Mouse (Mus musculus): ENCODE measurements around the gene Zbtb20.

Gene Zbtb20

DNA sequence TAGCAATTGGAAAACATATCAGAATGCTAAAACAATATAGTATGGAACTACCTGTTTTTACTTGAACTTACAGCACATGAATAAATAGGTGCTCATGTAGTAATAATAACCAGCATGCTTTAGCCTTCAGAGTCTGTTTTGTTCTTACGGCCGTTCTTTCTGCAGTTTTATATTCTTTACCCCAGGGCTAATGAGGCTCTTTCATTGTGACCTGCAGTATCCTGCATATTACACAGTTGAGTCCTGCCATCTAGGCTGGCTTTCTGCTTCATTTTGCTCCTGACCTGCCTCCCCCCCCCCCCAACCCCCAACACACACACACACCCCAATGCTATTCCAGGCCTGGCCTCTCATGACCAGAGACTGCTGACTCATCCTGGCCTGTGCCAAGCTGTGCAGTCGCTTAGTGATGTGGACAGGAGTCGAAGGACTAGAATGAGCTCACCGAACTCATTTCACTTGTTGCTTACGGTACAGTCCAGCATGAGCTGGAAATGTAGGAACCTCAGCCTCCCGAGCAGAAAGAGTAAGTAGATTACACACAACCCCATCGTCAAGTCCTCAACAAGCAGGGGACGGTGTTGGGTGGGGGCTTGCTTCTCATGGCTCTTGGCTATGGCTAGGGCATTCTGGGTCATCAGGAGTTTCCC lies 487.1 kb downstream of the Zbtb20 start:
- DNase-seq (ENCODE audit: low spot score in 2 of 2), result no peak

- no peak for DNase-seq (ENCODE audit: low spot score in 2 of 2)
These were observed 487.6 kb downstream of the Zbtb20 start for GRCm38 (mm10) chr16:43363316-43363715.

DNA sequence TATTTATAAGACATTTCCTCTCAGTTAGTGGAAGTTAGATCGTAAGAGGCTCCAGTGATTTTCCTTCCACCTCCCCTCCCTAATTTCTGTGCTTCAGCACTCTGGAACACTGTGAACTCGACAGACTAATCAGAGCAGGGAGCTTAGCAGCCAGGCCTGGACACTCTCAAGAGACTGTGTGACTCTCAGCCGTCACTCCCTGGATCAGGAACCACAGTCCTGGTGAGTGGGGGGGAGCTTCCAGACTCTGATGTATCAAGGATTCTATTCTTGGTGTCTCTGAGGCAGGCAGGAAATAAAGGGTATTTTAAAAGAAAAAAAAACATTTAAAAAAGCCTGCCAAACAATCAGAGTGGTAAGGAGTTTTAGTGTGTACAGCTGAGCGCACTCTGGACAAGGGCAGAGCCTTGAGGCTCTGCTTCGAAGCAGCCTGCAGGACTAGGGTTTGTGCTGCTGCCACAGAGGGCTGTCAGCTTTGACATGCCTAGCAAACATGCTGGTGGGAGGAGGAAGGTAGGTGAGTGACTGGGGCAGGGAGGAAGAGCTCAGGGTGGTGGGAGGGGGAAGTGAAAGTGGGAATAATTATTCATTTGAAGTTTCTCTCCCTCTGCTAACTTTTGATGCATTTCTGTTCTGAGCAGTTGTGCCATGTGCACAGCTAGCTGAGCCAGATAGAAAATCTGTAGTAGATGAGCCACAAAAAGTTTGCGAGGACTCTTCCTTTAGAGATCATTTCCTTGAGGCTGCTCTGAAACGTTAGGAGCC lies 488.3 kb downstream of the Zbtb20 start:
- peak in 1 of 2 experiments; percentile 7 for DNase-seq (ENCODE audit: low spot score in 2 of 2)

DNA sequence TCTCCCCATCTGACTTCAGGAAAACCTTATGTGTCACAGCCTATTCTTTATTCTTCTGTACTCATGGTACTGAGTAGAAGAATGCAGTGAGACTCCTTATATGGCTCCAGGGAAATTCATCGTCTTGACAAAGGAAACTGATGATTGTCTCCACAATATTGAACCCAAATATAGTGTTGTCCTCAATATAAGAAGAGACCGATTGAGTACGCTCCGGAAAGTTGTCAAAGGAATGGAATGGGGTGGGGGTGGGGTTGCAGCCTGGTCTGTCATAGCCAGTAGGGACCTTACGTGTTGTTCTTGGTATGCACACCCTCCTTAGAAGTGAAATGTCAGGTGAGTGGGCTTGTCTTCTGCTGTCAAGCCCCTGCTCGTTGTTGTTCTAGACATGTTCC lies 488.8 kb downstream of the Zbtb20 start:
- DNase-seq (ENCODE audit: low spot score in 2 of 2), result no peak

- no peak for DNase-seq (ENCODE audit: low spot score in 2 of 2)
These were observed 489.6 kb downstream of the Zbtb20 start for GRCm38 (mm10) chr16:43365277-43365676.

DNA sequence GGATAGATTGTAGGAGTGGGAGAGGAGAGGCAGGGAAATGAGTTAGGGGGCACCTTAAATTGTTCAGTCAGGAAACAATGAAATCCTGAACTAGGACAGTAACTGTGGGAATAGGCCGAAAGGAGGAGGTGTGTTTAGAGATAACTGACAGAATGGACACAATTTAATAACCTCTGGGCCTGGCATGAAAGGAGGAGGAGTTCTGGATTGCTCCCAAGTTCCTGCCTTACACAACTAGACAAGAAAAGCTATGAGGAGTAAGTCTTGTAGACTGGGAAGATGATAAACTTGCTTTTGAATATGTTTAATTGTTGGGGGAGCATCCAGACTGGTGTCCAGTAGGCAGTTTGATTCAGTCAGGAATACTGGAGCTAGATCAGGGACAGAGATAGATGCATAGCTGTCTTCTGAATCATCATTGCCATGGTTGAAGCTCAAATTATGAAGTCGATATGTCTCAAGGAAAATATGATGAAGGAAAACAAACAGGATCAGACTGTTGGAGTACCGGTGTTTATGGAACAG lies 494.9 kb downstream of the Zbtb20 start:
- no peak for DNase-seq (ENCODE audit: low spot score in 2 of 2)

DNA sequence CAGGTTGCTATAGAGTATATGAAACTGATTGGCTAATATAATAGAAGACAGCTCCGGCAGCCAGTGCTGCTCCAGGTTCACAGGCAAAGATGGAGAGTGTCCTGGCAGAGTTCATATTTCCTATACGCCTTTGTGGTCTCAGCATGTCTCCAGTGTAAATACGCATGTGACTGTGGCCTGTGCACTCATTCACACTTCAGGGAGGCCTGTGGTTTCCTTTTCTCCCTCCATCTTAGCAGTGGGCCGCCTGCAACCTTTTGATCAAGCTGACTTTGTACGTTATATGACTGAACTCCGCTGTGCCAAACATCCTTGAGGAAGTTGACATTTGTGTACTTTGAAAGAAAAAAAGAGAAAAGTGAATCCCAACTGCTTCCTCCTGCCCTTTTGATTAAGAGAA lies 501.1 kb downstream of the Zbtb20 start:
- DNase-seq (ENCODE audit: low spot score in 2 of 2), result no peak

GRCm38 (mm10) chr16:43379351-43380325 lies 504.0 kb downstream of the Zbtb20 start:
- no peak for DNase-seq (ENCODE audit: low spot score in 2 of 2)

DNA sequence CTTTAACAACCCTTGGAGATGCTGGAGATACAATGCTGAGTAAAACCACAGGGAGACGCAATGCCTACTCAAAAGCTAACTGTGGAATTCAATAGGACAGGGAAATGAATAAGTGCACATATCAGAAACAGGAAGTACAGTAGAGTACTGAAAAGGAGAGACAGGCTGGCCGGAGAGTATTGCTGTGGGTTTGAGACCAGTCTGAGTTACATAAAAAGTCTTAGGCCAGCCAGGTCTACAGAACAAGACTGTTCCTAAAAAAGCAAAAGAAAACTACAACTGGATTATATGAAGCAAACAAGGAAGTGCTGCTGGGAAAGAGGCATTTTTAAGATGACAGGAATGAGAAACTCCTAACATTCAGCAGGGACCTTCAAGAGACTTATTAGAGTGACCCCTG lies 505.5 kb downstream of the Zbtb20 start:
- DNase-seq (ENCODE audit: low spot score in 2 of 2), result no peak

DNA sequence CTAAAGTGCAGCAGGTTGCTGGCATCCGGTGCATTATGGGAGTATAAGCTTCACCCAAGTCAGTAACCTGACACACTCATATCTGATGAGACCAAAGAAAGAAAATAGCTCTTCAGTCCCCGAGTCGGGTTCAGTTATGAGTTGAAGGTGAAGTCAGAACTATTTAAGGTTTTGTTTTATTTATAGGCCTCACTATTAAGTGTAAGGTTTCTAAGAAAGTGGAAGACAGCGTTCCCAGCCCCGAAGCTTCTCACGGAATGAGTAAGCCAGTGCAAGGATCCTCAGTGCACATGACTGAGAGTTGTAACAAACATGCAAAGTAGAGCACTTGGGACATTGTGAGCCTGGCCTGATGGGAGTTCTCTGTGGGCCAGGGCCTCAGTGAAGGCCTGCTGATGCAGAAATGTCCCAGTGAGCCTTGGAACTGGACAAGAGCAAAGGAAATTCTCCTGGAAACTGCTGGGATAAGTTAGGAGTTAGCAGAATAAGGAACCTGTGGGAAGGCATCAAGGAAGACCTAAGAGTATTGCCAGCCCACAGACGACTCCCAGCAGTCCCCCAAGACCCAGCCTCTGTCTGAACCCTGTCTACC lies 507.6 kb downstream of the Zbtb20 start:
- no peak for DNase-seq (ENCODE audit: low spot score in 2 of 2)

- no peak for DNase-seq (ENCODE audit: low spot score in 2 of 2)
These were observed 509.4 kb downstream of the Zbtb20 start for GRCm38 (mm10) chr16:43384953-43385619.

DNA sequence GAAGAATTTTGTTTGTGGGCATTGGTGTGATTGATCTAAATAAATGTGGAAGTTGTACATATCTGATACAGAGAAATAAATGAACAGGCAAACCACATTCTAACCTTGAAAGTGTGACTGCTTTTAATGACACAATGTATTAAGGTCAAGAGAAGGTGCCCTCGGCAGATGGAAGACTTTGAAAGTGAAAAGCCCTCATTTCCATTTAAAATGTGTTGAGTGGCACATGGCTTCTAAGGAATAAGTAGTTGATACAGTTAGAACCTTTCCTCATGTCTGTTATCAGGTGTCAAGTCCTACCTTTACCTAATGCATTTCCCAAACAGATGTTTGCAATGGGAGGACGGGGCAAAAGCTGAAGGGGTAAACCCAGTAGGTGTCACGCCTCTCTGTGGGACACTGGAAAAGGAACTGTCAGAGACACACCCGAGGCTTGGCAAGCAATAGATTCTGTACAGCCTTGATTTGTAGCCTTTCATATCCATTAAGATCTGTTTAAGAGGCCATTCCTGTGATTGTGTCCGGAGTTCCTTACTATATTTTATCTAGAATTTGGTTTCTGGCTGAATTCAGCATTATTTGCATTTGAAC lies 510.0 kb downstream of the Zbtb20 start:
- DNase-seq (ENCODE audit: low spot score in 2 of 2), result no peak

GRCm38 (mm10) chr16:43386426-43386825 lies 510.7 kb downstream of the Zbtb20 start:
- DNase-seq (ENCODE audit: low spot score in 2 of 2), result no peak

GRCm38 (mm10) chr16:43388389-43388788 lies 512.7 kb downstream of the Zbtb20 start:
- DNase-seq (ENCODE audit: low spot score in 2 of 2), result peak in 1 of 2 experiments; percentile 13

GRCm38 (mm10) chr16:43390387-43390786 lies 514.7 kb downstream of the Zbtb20 start:
- DNase-seq (ENCODE audit: low spot score in 2 of 2), result no peak

GRCm38 (mm10) chr16:43393382-43393781 lies 517.7 kb downstream of the Zbtb20 start:
- DNase-seq (ENCODE audit: low spot score in 2 of 2), result no peak

DNA sequence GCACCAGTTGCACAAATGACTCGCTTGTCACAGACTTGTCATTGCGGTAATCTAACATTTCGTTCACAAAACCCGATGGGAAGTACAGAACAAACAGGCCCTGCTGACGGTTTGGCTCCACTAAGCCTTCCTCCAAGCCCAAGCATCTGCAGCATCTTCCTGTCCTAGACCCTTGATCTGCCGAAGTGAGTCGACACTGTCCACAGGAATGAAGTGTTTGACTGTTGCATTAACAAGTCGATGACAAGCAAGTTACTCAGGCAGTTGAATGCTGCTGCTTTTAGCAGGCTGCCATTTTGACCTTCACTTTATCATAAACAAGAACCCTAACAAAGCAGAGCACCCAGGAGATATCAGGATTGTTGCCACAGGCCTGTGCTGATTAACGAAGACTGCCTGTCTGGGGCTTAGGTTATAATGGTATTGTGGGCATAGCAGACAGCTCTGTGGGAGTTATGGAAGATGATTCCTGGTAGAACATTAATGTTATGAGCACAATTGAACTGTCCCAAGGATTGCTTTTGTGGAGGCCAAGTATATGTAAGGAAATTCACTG lies 518.4 kb downstream of the Zbtb20 start:
- DNase-seq (ENCODE audit: low spot score in 2 of 2), result no peak

GRCm38 (mm10) chr16:43394760-43395159 lies 519.1 kb downstream of the Zbtb20 start:
- DNase-seq (ENCODE audit: low spot score in 2 of 2), result no peak

GRCm38 (mm10) chr16:43396849-43397628 lies 521.4 kb downstream of the Zbtb20 start:
- DNase-seq (ENCODE audit: low spot score in 2 of 2), result no peak
